Mouse (Mus musculus) forebrain, embryonic 15.5 days (tissue): ENCODE measurements around the gene Hnrnpa1. TPM values are rescaled to one million over a fixed set of nuclear protein-coding genes. Genes with fewer than 3 reads are reported as not detected.
"Not testable (repeated sequence)": the region's sequence is repeated elsewhere in the genome, so short reads cannot be mapped to it uniquely, and the experiment has no call there.

Experiments used
- ATAC-seq: fragments of 200-750 bp; cut with Nextera tagmentation; replicated peaks from 2 replicates; pipeline ENCODE4 v1.8.0; 2017; ENCODE audit warnings: mild to moderate bottlenecking, moderate TSS enrichment, moderate library complexity
- H3K27ac ChIP-seq: fragments of 300-500 bp; sonication (generic); replicated peaks from 2 replicates; pipeline ENCODE4 v1.5.1; 2015; ENCODE audit warnings: mild to moderate bottlenecking, inconsistent platforms
- H3K27me3 ChIP-seq: fragments of 300-500 bp; sonication (generic); 2 replicates; pipeline ENCODE4 v1.6.1; 2015; ENCODE audit warnings: inconsistent platforms
- H3K36me3 ChIP-seq: fragments of 300-500 bp; sonication (generic); 2 replicates; pipeline ENCODE4 v1.6.1; 2015; ENCODE audit warnings: mild to moderate bottlenecking, inconsistent platforms
- H3K4me1 ChIP-seq: fragments of 300-500 bp; sonication (generic); 2 replicates; pipeline ENCODE4 v1.6.1; 2015; ENCODE audit warnings: inconsistent platforms
- H3K4me2 ChIP-seq: fragments of 300-500 bp; sonication (generic); replicated peaks from 2 replicates; pipeline ENCODE4 v1.6.1; 2015; ENCODE audit warnings: mild to moderate bottlenecking, inconsistent platforms
- H3K4me3 ChIP-seq: fragments of 300-500 bp; sonication (generic); 2 replicates; pipeline ENCODE4 v1.5.1; 2015; ENCODE audit warnings: mild to moderate bottlenecking, inconsistent platforms
- H3K9ac ChIP-seq: fragments of 300-500 bp; sonication (generic); replicated peaks from 2 replicates; pipeline ENCODE4 v1.6.1; 2015; ENCODE audit warnings: mild to moderate bottlenecking, inconsistent platforms
- H3K9me3 ChIP-seq: fragments of 300-500 bp; sonication (generic); 2 replicates; pipeline ENCODE4 v1.6.1; 2016; ENCODE audit warnings: inconsistent platforms
- WGBS: fragments of 180-500 bp; shearing (Covaris S2); methylation state at CpG from one replicate; pipeline ENCODE4 v1.1.7; 2015; ENCODE audit warnings: mixed read lengths; 5-methylcytosine and 5-hydroxymethylcytosine counted together
- polyA plus RNA-seq: library from polyadenylated mRNA; unstranded; fragments of >200 nt; fragmentation: Nextera tagmentation; extraction: Ambion mirVana; gene quantifications from 2 replicates; pipeline ENCODE4 v1.2.1, GENCODE M21; 2015

Gene Hnrnpa1
- polyA plus RNA-seq, 1 experiment from 2014 or later = 995 TPM

DNA sequence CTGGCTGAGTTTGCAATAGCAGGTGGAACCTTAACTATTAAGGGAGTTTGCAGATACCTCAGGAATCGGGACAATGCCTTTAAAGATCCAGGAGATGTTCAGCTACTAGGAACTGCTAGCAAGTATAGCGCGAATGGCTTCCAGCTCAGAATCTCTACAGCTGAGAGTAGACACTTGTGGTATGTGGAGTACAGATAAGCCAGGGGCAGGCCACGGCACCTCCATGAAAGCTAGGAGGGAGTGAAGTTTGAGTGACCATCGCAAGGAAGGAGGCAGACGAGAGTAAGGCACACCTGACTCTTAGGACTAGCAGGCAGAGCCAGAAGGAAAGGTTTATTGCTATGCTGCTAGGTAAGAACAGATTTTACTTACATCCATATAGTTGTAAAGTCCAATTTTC lies 5.4 kb downstream of the Hnrnpa1 start:
- peaks cover 37% of the 10 kb centered on the region for H3K4me1 ChIP-seq
- no peaks in the 10 kb centered on the region for H3K9me3 ChIP-seq
- H3K4me3 ChIP-seq = no peak overlapping the region
- H3K4me2 ChIP-seq = no peak overlapping the region
- no peak for ATAC-seq
- no peak overlapping the region for H3K27ac ChIP-seq
- no peaks in the 10 kb centered on the region for H3K27me3 ChIP-seq
- 82% methylated on average over 6 of the region's 6 CpGs for WGBS
- peaks cover 71% of the 10 kb centered on the region for H3K36me3 ChIP-seq
- no peak overlapping the region for H3K9ac ChIP-seq

DNA sequence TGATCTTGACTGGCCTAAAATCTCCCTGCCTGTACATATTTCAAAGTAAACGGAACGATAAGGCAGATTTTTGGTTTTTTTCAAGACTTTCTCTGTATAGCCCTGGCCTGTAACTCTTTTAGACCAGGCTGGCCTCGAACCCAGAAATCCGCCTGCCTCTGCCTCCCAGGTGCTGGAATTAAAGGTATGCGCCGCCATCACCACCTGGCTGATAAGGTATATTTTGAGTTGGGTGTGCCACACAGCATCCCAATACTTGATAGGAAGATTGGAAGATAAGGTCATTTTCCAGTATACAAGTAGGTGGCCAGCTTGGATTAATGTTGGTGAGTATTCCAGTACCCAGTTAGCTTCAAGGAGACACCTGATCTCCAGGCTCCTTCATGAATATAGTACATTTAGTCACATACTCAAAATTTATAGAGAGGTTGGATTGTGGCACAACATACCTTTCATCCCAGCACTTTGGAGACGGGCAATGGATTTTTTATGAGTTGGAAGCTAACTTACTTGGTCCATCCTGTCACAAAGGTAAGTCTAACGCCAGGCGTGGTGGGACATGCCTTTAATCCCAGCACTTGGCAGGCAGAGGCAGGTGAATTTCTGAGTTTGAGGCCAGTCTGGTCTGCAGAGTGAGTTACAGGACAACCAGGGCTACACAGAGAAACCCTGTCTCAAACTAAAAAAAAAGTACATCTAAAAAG lies 7.0 kb downstream of the Hnrnpa1 start:
- Histone ChIP-seq H3K4me3 (no peak overlapping the region), H3K4me1 (peaks cover 26% of the 10 kb centered on the region), H3K9ac (no peak overlapping the region), H3K9me3 (no peaks in the 10 kb centered on the region), H3K27ac (no peak overlapping the region), H3K4me2 (no peak overlapping the region), H3K36me3 (peaks cover 64% of the 10 kb centered on the region), H3K27me3 (no peaks in the 10 kb centered on the region)
- 85% methylated on average over 9 of the region's 9 CpGs for WGBS
- ATAC-seq = no peak

DNA sequence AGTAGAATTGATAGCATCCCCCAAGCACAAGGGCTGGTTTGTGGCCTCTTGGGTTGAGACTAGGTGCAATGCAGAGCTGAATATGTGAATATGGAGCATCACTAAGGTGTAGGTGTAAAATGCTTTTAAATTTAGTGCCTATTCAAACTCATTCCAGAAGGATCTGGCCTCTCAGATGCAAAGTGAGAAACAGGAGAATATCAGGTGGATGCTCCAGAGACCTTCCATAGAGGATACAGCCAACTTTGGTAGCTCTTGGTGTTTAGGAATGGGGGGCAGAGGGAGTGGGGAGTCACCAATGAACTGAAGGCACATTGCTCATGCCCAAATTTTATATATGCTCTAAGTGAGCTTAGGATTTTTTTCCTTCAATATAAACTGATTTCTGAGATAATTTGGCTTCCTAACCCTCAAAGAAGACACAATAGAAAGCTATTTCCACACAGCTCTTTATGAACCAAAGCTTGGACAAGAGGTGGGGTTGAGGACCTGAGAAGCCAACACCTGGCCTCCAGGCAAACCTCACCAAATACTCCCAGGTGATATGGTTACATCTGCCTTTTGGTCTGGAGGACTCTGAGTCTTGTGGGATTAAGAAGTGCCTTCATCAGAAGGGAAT lies 7.7 kb downstream of the Hnrnpa1 start:
- Histone ChIP-seq H3K4me3 (no peak overlapping the region), H3K9ac (no peak overlapping the region), H3K4me1 (peaks cover 20% of the 10 kb centered on the region), H3K4me2 (no peak overlapping the region), H3K36me3 (peaks cover 58% of the 10 kb centered on the region), H3K27ac (no peak overlapping the region), H3K9me3 (no peaks in the 10 kb centered on the region), H3K27me3 (no peaks in the 10 kb centered on the region)
- no peak for ATAC-seq

DNA sequence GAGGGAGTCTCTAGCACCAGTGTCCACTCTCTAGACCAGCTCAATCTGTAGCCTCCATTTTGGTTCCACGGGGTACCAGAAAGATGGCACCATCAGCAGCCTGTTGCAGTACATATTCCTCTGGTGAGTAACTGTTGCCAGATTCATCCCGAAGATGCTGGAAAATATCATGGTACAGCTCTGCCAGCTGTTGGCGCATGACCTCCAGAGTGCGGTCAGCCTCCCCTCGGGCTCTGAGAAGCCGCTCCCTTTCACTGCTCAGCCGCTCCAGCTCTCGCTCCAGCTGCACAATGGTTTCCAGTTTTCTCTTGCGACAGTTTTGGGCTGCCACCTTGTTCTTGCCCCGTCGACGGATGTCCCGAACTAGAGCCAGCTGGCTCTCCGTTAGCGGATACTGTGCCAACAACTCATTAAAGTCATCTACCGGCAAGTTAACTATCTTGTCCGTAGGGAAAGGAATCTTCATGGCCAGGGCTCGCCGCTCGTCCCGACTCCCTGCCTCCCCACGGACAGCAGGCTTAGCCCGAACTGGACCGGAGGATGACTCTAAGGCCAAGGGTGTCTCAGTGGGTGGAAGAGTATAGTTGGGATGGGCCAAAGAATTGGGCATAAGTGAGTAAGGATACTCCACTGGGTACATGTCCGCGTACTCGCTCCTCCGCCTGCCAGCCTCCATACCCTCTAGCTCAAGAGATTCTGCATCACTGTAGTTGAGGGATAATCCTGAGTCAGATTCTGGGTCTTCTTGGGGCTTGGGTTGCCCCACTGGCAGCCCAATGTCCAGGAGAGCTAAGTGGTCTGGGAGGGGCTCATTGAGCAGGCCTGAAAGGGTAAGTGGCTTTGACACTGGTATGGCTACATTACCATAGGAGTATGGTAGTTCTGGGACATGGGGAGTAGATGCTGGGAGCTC lies 8.4 kb downstream of the Hnrnpa1 start:
- WGBS = 77% methylated on average over 28 of the region's 28 CpGs
- no peak overlapping the region for H3K4me3 ChIP-seq

GRCm38 (mm10) chr15:103249511-103249910 lies 9.3 kb downstream of the Hnrnpa1 start:
- peaks cover 45% of the 10 kb centered on the region for H3K36me3 ChIP-seq
- 92% methylated on average over 6 of the region's 6 CpGs for WGBS
- H3K4me1 ChIP-seq, H3K27ac ChIP-seq, H3K27me3 ChIP-seq, H3K9me3 ChIP-seq, ATAC-seq, H3K4me3 ChIP-seq, H3K4me2 ChIP-seq, H3K9ac ChIP-seq: not testable (repeated sequence)

More for the DNA sequence above, 8.4 kb downstream of the Hnrnpa1 start:
- Histone ChIP-seq H3K27me3 (no peaks in the 10 kb centered on the region), H3K9ac (no peak overlapping the region), H3K36me3 (peaks cover 50% of the 10 kb centered on the region), H3K27ac (no peak overlapping the region), H3K4me2 (no peak overlapping the region), H3K4me1 (peaks cover 12% of the 10 kb centered on the region), H3K9me3 (no peaks in the 10 kb centered on the region)
- peak; percentile 33 for ATAC-seq

- H3K4me2 ChIP-seq = no peak overlapping the region
- ATAC-seq = no peak
- H3K4me3 ChIP-seq = no peak overlapping the region
- H3K27ac ChIP-seq = no peak overlapping the region
- no peaks in the 10 kb centered on the region for H3K9me3 ChIP-seq
- peaks cover 9% of the 10 kb centered on the region for H3K4me1 ChIP-seq
- peaks cover 41% of the 10 kb centered on the region for H3K36me3 ChIP-seq
- no peaks in the 10 kb centered on the region for H3K27me3 ChIP-seq
- WGBS = 26% methylated on average over 2 of the region's 2 CpGs
- no peak overlapping the region for H3K9ac ChIP-seq
Observed at GRCm38 (mm10) chr15:103250195-103250740, 10.0 kb downstream of the Hnrnpa1 start.

- Histone ChIP-seq H3K36me3 (peaks cover 29% of the 10 kb centered on the region), H3K27ac (no peak overlapping the region), H3K4me3 (no peak overlapping the region), H3K9me3 (no peaks in the 10 kb centered on the region), H3K4me1 (peaks cover 6% of the 10 kb centered on the region), H3K27me3 (no peaks in the 10 kb centered on the region), H3K4me2 (no peak overlapping the region), H3K9ac (no peak overlapping the region)
- WGBS = 70% methylated on average over 1 of the region's 1 CpGs
- ATAC-seq = no peak
Observed at GRCm38 (mm10) chr15:103251595-103251994, 11.4 kb downstream of the Hnrnpa1 start.

GRCm38 (mm10) chr15:103252660-103253059 lies 12.4 kb downstream of the Hnrnpa1 start:
- Histone ChIP-seq H3K4me1 (peaks cover 6% of the 10 kb centered on the region), H3K36me3 (peaks cover 18% of the 10 kb centered on the region), H3K9ac (no peak overlapping the region), H3K27ac (no peak overlapping the region), H3K4me2 (no peak overlapping the region), H3K4me3 (no peak overlapping the region), H3K9me3 (no peaks in the 10 kb centered on the region), H3K27me3 (0 out of 2 replicates have a peak, but pooled peaks cover 2% of the 10 kb centered on the region)
- WGBS = 87% methylated on average over 3 of the region's 3 CpGs
- no peak for ATAC-seq

DNA sequence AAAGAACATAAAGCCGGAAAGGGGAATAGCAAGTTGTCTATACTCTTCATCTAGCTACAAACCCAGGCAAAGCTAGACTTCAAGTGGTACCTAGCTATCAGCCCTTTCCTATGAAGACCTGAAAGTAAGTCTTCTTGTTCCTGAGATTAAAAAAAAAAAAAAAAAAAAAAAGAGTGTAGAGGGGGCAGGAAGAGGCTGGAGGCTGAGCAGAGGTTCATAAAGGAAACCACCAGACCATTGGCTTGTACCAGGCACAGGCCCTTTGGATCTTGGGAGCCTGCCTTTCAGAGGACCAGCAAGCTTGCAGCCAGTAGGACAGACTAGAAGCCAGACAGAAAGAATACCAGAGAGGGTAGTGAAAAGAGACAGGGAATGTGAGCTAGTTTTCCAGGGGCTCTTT lies 13.1 kb downstream of the Hnrnpa1 start:
- no peak overlapping the region for H3K4me3 ChIP-seq
- no peaks in the 10 kb centered on the region for H3K9me3 ChIP-seq
- no peak overlapping the region for H3K4me2 ChIP-seq
- WGBS = 94% methylated on average over 1 of the region's 1 CpGs
- H3K27me3 ChIP-seq = peaks cover 5% of the 10 kb centered on the region; the same call in 1 of the 2 replicates
- peaks cover 6% of the 10 kb centered on the region for H3K4me1 ChIP-seq
- no peak for ATAC-seq
- H3K27ac ChIP-seq = no peak overlapping the region
- peaks cover 11% of the 10 kb centered on the region for H3K36me3 ChIP-seq
- no peak overlapping the region for H3K9ac ChIP-seq

- peak; percentile 29; the same call in 1 of the 2 replicates for ATAC-seq
- Histone ChIP-seq H3K27ac (no peak overlapping the region), H3K4me1 (peaks cover 6% of the 10 kb centered on the region), H3K9ac (peak overlapping the region; percentile 32; the same call in 1 of the 2 replicates), H3K4me2 (peak overlapping the region; percentile 56), H3K4me3 (peak overlapping the region; percentile 28), H3K9me3 (no peaks in the 10 kb centered on the region), H3K27me3 (peaks cover 5% of the 10 kb centered on the region; the same call in 1 of the 2 replicates), H3K36me3 (no peaks in the 10 kb centered on the region)
- WGBS = 1% methylated on average over 25 of the region's 25 CpGs
Observed at GRCm38 (mm10) chr15:103255169-103255568, 14.9 kb downstream of the Hnrnpa1 start.

DNA sequence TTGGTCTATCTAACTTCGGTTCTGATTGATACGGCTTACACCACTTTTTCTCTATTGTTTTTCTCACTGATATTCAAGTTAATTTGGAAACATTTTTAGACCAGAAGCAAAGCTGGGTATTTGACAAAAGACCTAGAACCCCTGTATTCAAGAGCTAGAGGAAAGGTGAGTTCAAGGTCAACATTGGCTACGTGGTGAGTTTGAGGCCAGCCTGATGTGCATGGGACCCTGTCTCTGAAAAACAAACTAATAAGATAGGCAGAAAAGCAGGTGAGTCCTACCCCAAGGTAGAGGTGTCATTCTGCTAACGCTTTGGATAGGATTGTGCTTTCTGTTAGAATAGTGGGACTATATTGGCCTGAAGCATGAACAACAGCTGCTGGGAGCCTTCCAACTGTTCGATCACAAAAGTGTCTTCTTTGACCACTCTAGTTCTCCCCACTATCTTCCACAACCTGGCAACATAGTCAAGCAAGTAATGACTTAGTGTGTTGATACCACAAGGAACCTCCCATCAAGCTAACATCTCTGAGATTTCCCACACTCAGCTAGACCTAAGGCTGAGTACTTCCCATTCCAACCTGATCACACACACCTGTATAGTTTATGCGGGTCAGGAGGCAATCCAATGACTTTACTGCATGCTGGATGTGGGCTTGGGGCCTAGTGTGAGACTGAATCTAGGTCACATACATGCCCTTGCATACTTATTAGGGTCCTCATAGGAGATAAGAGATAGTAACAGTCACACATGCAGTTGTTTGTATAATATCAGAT lies 16.2 kb downstream of the Hnrnpa1 start:
- no peaks in the 10 kb centered on the region for H3K36me3 ChIP-seq
- no peak overlapping the region for H3K27ac ChIP-seq
- WGBS = 93% methylated on average over 6 of the region's 6 CpGs
- no peak for ATAC-seq
- no peak overlapping the region for H3K4me2 ChIP-seq
- no peak overlapping the region for H3K9ac ChIP-seq
- H3K4me3 ChIP-seq = no peak overlapping the region
- no peaks in the 10 kb centered on the region for H3K9me3 ChIP-seq
- H3K4me1 ChIP-seq = peaks cover 6% of the 10 kb centered on the region
- H3K27me3 ChIP-seq = peaks cover 5% of the 10 kb centered on the region; the same call in 1 of the 2 replicates
